Mouse (Mus musculus) limb, embryonic 12.5 days (tissue): Measurements from ENCODE around the gene 4930432K21Rik. TPM values are rescaled to one million over a fixed set of nuclear protein-coding genes. Genes with fewer than 3 reads are reported as not detected.

Experiments
- ATAC-seq: fragments of 200-750 bp; cut with Nextera tagmentation; 2 replicates; pipeline ENCODE4 v1.8.0; 2017; ENCODE audit warnings: low read depth, moderate TSS enrichment; ENCODE audit not compliant: insufficient number of reproducible peaks, insufficient read depth, low FRiP score, low TSS enrichment
- H3K27ac ChIP-seq: fragments of 300-500 bp; sonication (generic); 2 replicates; pipeline ENCODE4 v1.5.1; 2016; ENCODE audit warnings: mild to moderate bottlenecking, moderate library complexity
- H3K27me3 ChIP-seq: fragments of 300-500 bp; sonication (generic); 2 replicates; pipeline ENCODE4 v1.6.1; 2016; ENCODE audit warnings: mild to moderate bottlenecking, moderate library complexity
- H3K36me3 ChIP-seq: fragments of 300-500 bp; sonication (generic); 2 replicates; pipeline ENCODE4 v1.6.1; 2016; ENCODE audit warnings: mild to moderate bottlenecking, moderate library complexity
- H3K4me1 ChIP-seq: fragments of 300-500 bp; sonication (generic); replicated peaks from 2 replicates; pipeline ENCODE4 v1.6.1; 2016
- H3K4me2 ChIP-seq: fragments of 300-500 bp; sonication (generic); 2 replicates; pipeline ENCODE4 v1.6.1; 2016; ENCODE audit warnings: mild to moderate bottlenecking, moderate library complexity
- H3K4me3 ChIP-seq: fragments of 300-500 bp; sonication (generic); replicated peaks from 2 replicates; pipeline ENCODE4 v1.5.1; 2016; ENCODE audit warnings: mild to moderate bottlenecking
- H3K9ac ChIP-seq: fragments of 300-500 bp; sonication (generic); replicated peaks from 2 replicates; pipeline ENCODE4 v1.6.1; 2016; ENCODE audit warnings: mild to moderate bottlenecking, moderate library complexity
- H3K9me3 ChIP-seq: fragments of 300-500 bp; sonication (generic); 2 replicates; pipeline ENCODE4 v1.6.1; 2016; ENCODE audit warnings: mild to moderate bottlenecking, moderate library complexity
- WGBS: fragments of 180-500 bp; shearing (Covaris S2); methylation state at CpG from one replicate; pipeline ENCODE4 v1.1.7; 2016; 5-methylcytosine and 5-hydroxymethylcytosine counted together
- microRNA counts: library from miRNA; unstranded; fragments of <30 nt; microRNA quantifications from one replicate; lab custom pipeline; 2017
- microRNA-seq: library from miRNA; unstranded; fragments of <30 nt; microRNA quantifications from one replicate; pipeline ENCODE4, GENCODE M21; 2017
- polyA plus RNA-seq: library from polyadenylated mRNA; unstranded; fragments of >200 nt; fragmentation: Nextera tagmentation; extraction: Ambion mirVana; gene quantifications from 2 replicates; pipeline ENCODE4 v1.2.1, GENCODE M21; 2016

The 4930432K21Rik gene
- polyA plus RNA-seq, 1 experiment from 2014 or later = 1.6 TPM

- Histone ChIP-seq H3K27ac (no peak overlapping the region), H3K4me2 (no peak overlapping the region), H3K9ac (no peak overlapping the region), H3K4me3 (no peak overlapping the region), H3K9me3 (no peaks in the 10 kb centered on the region), H3K36me3 (peaks cover 89% of the 10 kb centered on the region), H3K27me3 (no peaks in the 10 kb centered on the region), H3K4me1 (peaks cover 18% of the 10 kb centered on the region)
- ATAC-seq = no peak
- WGBS = 92% methylated on average over 3 of the region's 3 CpGs
Measured at GRCm38 (mm10) chr8:84211202-84211601, 63.4 kb downstream of the 4930432K21Rik start.

- 92% methylated on average over 31 of the region's 31 CpGs for WGBS
Measured at GRCm38 (mm10) chr8:84211881-84212563, 64.2 kb downstream of the 4930432K21Rik start.

GRCm38 (mm10) chr8:84213277-84213676 lies 65.5 kb downstream of the 4930432K21Rik start:
- peaks cover 10% of the 10 kb centered on the region for H3K4me1 ChIP-seq
- WGBS = 85% methylated on average over 4 of the region's 4 CpGs
- H3K27me3 ChIP-seq = no peaks in the 10 kb centered on the region
- H3K36me3 ChIP-seq = peaks cover 99% of the 10 kb centered on the region
- H3K9me3 ChIP-seq = no peaks in the 10 kb centered on the region
- no peak for ATAC-seq
- no peak overlapping the region for H3K9ac ChIP-seq
- H3K27ac ChIP-seq = no peak overlapping the region
- no peak overlapping the region for H3K4me2 ChIP-seq
- H3K4me3 ChIP-seq = no peak overlapping the region

More at GRCm38 (mm10) chr8:84211881-84212563, 64.2 kb downstream of the 4930432K21Rik start:
- ATAC-seq = no peak
- H3K36me3 ChIP-seq = peaks cover 90% of the 10 kb centered on the region
- H3K4me1 ChIP-seq = peaks cover 18% of the 10 kb centered on the region
- no peak overlapping the region for H3K27ac ChIP-seq
- H3K4me2 ChIP-seq = no peak overlapping the region
- no peaks in the 10 kb centered on the region for H3K9me3 ChIP-seq
- H3K9ac ChIP-seq = no peak overlapping the region
- H3K4me3 ChIP-seq = no peak overlapping the region
- no peaks in the 10 kb centered on the region for H3K27me3 ChIP-seq

- Histone ChIP-seq H3K36me3 (peaks cover 97% of the 10 kb centered on the region), H3K9ac (no peak overlapping the region), H3K4me2 (no peak overlapping the region), H3K4me3 (no peak overlapping the region), H3K9me3 (no peaks in the 10 kb centered on the region), H3K4me1 (no peaks in the 10 kb centered on the region), H3K27ac (no peak overlapping the region), H3K27me3 (no peaks in the 10 kb centered on the region)
- ATAC-seq = no peak
- WGBS = 91% methylated on average over 11 of the region's 11 CpGs
Measured at GRCm38 (mm10) chr8:84217206-84217605, 69.4 kb downstream of the 4930432K21Rik start.

- no peak overlapping the region for H3K27ac ChIP-seq
- peaks cover 97% of the 10 kb centered on the region for H3K36me3 ChIP-seq
- ATAC-seq = no peak
- no peaks in the 10 kb centered on the region for H3K4me1 ChIP-seq
- H3K4me3 ChIP-seq = no peak overlapping the region
- H3K9ac ChIP-seq = no peak overlapping the region
- H3K9me3 ChIP-seq = no peaks in the 10 kb centered on the region
- no peak overlapping the region for H3K4me2 ChIP-seq
- WGBS = 92% methylated on average over 5 of the region's 5 CpGs
- H3K27me3 ChIP-seq = no peaks in the 10 kb centered on the region
Measured at GRCm38 (mm10) chr8:84218143-84218542, 70.3 kb downstream of the 4930432K21Rik start.

GRCm38 (mm10) chr8:84220105-84220504 lies 72.3 kb downstream of the 4930432K21Rik start:
- no peak for ATAC-seq
- H3K27me3 ChIP-seq = no peaks in the 10 kb centered on the region
- no peak overlapping the region for H3K27ac ChIP-seq
- no peaks in the 10 kb centered on the region for H3K4me1 ChIP-seq
- no peaks in the 10 kb centered on the region for H3K9me3 ChIP-seq
- no peak overlapping the region for H3K9ac ChIP-seq
- H3K4me2 ChIP-seq = no peak overlapping the region
- H3K4me3 ChIP-seq = no peak overlapping the region
- H3K36me3 ChIP-seq = peaks cover 97% of the 10 kb centered on the region
- WGBS = 86% methylated on average over 7 of the region's 7 CpGs

MicroRNA genes within 50 kb of the gene (microRNA counts, 519-probe panel; counts per million panel counts)
- 3,021 counts per million, percentile 15 among the panel's probes with 10 or more counts for microRNA mmu-miR-181c (lab: Ali Mortazavi, UCI)
- microRNA mmu-miR-23a (lab: Ali Mortazavi, UCI) = 6,773 counts per million, percentile 82 among the panel's probes with 10 or more counts
- microRNA mmu-miR-27a (lab: Ali Mortazavi, UCI) = 7,993 counts per million, percentile 89 among the panel's probes with 10 or more counts

Small RNA genes lying within 50 kb of the gene (microRNA-seq; reads per million reads assigned to microRNA genes)
- gene Gm25110 = not detected
- gene Mir181c = 6,849 reads per million, percentile 92 among the genes with 10 or more reads in this experiment
- gene Mir181d = 6,917 reads per million, percentile 92 among the genes with 10 or more reads in this experiment
- 11,831 reads per million, percentile 96 among the genes with 10 or more reads in this experiment for gene Mir23a
- gene Mir24-2 = not detected
- 248 reads per million, percentile 62 among the genes with 10 or more reads in this experiment for gene Mir27a
- gene Mir3074-2 = not detected

Other genes with a start within 250 kb of the 4930432K21Rik start
- 28.2 and 32.7 TPM in 2 replicates for gene Adgrl1, start 247.9 kb upstream of the 4930432K21Rik start, polyA plus RNA-seq
- gene Gm10644, start 192.8 kb upstream of the 4930432K21Rik start, polyA plus RNA-seq = 0.40 and 0.63 TPM in 2 replicates
- 52.2 and 54.3 TPM in 2 replicates for gene Asf1b, start 192.5 kb upstream of the 4930432K21Rik start, polyA plus RNA-seq
- 186 and 196 TPM in 2 replicates for gene Prkaca, start 175.0 kb upstream of the 4930432K21Rik start, polyA plus RNA-seq
- gene Samd1, start 150.4 kb upstream of the 4930432K21Rik start, polyA plus RNA-seq = 13.0 and 14.4 TPM in 2 replicates
- gene 1700067K01Rik, start 146.5 kb upstream of the 4930432K21Rik start, polyA plus RNA-seq = 0.73 and 1.6 TPM in 2 replicates
- gene 2210011C24Rik, start 135.9 kb upstream of the 4930432K21Rik start, polyA plus RNA-seq = 0.64 TPM in 1 of 2 replicates, not detected in the other
- gene Palm3, start 126.6 kb upstream of the 4930432K21Rik start, polyA plus RNA-seq = 4.7 and 6.7 TPM in 2 replicates
- 0.61 and 0.68 TPM in 2 replicates for gene Il27ra, start 105.4 kb upstream of the 4930432K21Rik start, polyA plus RNA-seq
- gene Rln3, start 103.0 kb upstream of the 4930432K21Rik start, polyA plus RNA-seq = not detected in 2 replicates
- gene Gm10643, start 82.9 kb upstream of the 4930432K21Rik start, polyA plus RNA-seq = 1.5 and 1.9 TPM in 2 replicates
- 10.1 and 11.1 TPM in 2 replicates for gene Rfx1, start 81.2 kb upstream of the 4930432K21Rik start, polyA plus RNA-seq
- 16.3 and 17.0 TPM in 2 replicates for gene Dcaf15, start 43.3 kb upstream of the 4930432K21Rik start, polyA plus RNA-seq
- gene Podnl1, start 22.0 kb upstream of the 4930432K21Rik start, polyA plus RNA-seq = 0.83 and 1.1 TPM in 2 replicates
- gene Cc2d1a, start 89 bp upstream of the 4930432K21Rik start, polyA plus RNA-seq = 26.2 and 28.7 TPM in 2 replicates
- 3.3 and 5.5 TPM in 2 replicates for gene Nanos3, start 37.2 kb downstream of the 4930432K21Rik start, polyA plus RNA-seq
- gene Zswim4, start 89.0 kb downstream of the 4930432K21Rik start, polyA plus RNA-seq = 33.1 and 34.3 TPM in 2 replicates
- gene D8Ertd738e, start 101.7 kb downstream of the 4930432K21Rik start, polyA plus RNA-seq = 338 and 352 TPM in 2 replicates
- gene Mri1, start 109.3 kb downstream of the 4930432K21Rik start, polyA plus RNA-seq = 78.4 and 80.1 TPM in 2 replicates
- gene Ccdc130, start 122.4 kb downstream of the 4930432K21Rik start, polyA plus RNA-seq = 19.0 and 20.3 TPM in 2 replicates
- 8.0 and 11.9 TPM in 2 replicates for gene Cacna1a, start 240.4 kb downstream of the 4930432K21Rik start, polyA plus RNA-seq